Mouse (Mus musculus) MEL (cell line): Measurements from ENCODE around the gene Ginm1. TPM values are rescaled to one million over a fixed set of nuclear protein-coding genes. Genes with fewer than 3 reads are reported as not detected.

ENCODE experiments used
- DNase-seq: peaks from one replicate; pipeline ENCODE4 v3.0.0; 2011; ENCODE audit warnings: low read depth, low spot score
- H3K27ac ChIP-seq: 2 replicates; pipeline ENCODE4 v1.5.1; 2012; ENCODE audit warnings: low read depth, mild to moderate bottlenecking, control low read depth, low read length, moderate library complexity; ENCODE audit not compliant: control insufficient read depth
- H3K27me3 ChIP-seq, 2 experiments: fragments of 150-350 bp in 1 of 2; sonication (generic) in 1 of 2; 2 replicates each; pipeline ENCODE4 v1.6.1; 2012; ENCODE audit warnings: low read length in 2 of 2, mild to moderate bottlenecking in 2 of 2, improper control_type of control experiment in 1 of 2, moderate library complexity in 1 of 2; ENCODE audit not compliant: insufficient read depth in 2 of 2, control insufficient read depth in 1 of 2
- H3K36me3 ChIP-seq, 2 experiments: 2 replicates each; pipeline ENCODE4 v1.6.1; 2012 to 2014; ENCODE audit warnings: low read length in 2 of 2, improper control_type of control experiment in 1 of 2, inconsistent platforms in 1 of 2, mild to moderate bottlenecking in 1 of 2; ENCODE audit not compliant: insufficient read depth in 2 of 2, control insufficient read depth in 1 of 2
- H3K4me1 ChIP-seq, 2 experiments: fragments of 150-350 bp in 1 of 2; sonication (generic) in 1 of 2; 2 replicates each; pipeline ENCODE4 v1.6.1; 2012; ENCODE audit warnings: low read length in 2 of 2, improper control_type of control experiment in 1 of 2, mild to moderate bottlenecking in 1 of 2; ENCODE audit not compliant: insufficient read depth in 2 of 2, control insufficient read depth in 1 of 2
- H3K4me3 ChIP-seq, 2 experiments: fragments of 150-350 bp in 1 of 2; sonication (generic) in 1 of 2; 2 replicates each; pipeline ENCODE4 v1.5.1; 2012; ENCODE audit warnings: low read depth in 2 of 2, low read length in 2 of 2, mild to moderate bottlenecking in 2 of 2, moderate library complexity in 2 of 2, control low read depth in 1 of 2, improper control_type of control experiment in 1 of 2; ENCODE audit not compliant: control insufficient read depth in 1 of 2, insufficient read depth in 1 of 2
- H3K79me2 ChIP-seq: 2 replicates; pipeline ENCODE4 v1.6.1; 2012; ENCODE audit warnings: mild to moderate bottlenecking, low read length, moderate library complexity; ENCODE audit not compliant: control insufficient read depth, poor library complexity, insufficient read depth
- H3K9ac ChIP-seq: 2 replicates; pipeline ENCODE4 v1.6.1; 2012; ENCODE audit warnings: low read depth, mild to moderate bottlenecking, control low read depth, low read length, moderate library complexity; ENCODE audit not compliant: control insufficient read depth, poor library complexity, severe bottlenecking
- H3K9me3 ChIP-seq: fragments of 150-350 bp; sonication (generic); replicated peaks from 2 replicates; pipeline ENCODE4 v1.6.1; 2012; ENCODE audit warnings: mild to moderate bottlenecking, low read length, improper control_type of control experiment, moderate library complexity; ENCODE audit not compliant: insufficient read depth
- CHD2 ChIP-seq: IDR thresholded peaks from 2 replicates; pipeline ENCODE4 v1.6.1; 2011; ENCODE audit warnings: low read length, improper control_type of control experiment
- CTCF ChIP-seq, 3 experiments: IDR thresholded peaks in 2 of 3; conservative IDR thresholded peaks in 1 of 3; 2 replicates each; pipeline ENCODE4 v1.5.1; 2011 to 2012; ENCODE audit warnings: low read length in 3 of 3, low read depth in 2 of 3, mild to moderate bottlenecking in 2 of 3, improper control_type of control experiment in 1 of 3, inconsistent platforms in 1 of 3, mixed read lengths in 1 of 3, moderate library complexity in 1 of 3; ENCODE audit not compliant: control insufficient read depth in 1 of 3, insufficient read depth in 1 of 3, poor library complexity in 1 of 3, severe bottlenecking in 1 of 3
- ELF1 ChIP-seq: IDR thresholded peaks from 2 replicates; pipeline ENCODE4 v1.6.1; 2014; ENCODE audit warnings: low read depth, mild to moderate bottlenecking, inconsistent platforms, low read length, improper control_type of control experiment, moderate library complexity
- ETS1 ChIP-seq: IDR thresholded peaks from 2 replicates; pipeline ENCODE4 v1.6.1; 2012; ENCODE audit warnings: low read depth, mild to moderate bottlenecking, inconsistent platforms, low read length, improper control_type of control experiment, moderate library complexity
- GATA1 ChIP-seq: IDR thresholded peaks from 2 replicates; pipeline ENCODE4 v1.6.1; 2011; ENCODE audit warnings: low read depth, low read length, improper control_type of control experiment
- HCFC1 ChIP-seq: IDR thresholded peaks from 2 replicates; pipeline ENCODE4 v1.6.1; 2012; ENCODE audit warnings: low read depth, mild to moderate bottlenecking, inconsistent platforms, low read length, improper control_type of control experiment, moderate library complexity
- KAT2A ChIP-seq: conservative IDR thresholded peaks from 2 replicates; pipeline ENCODE4 v1.6.1; 2012; ENCODE audit warnings: low read depth, low read length, improper control_type of control experiment, inconsistent platforms
- MAX ChIP-seq: IDR thresholded peaks from 2 replicates; pipeline ENCODE4 v1.6.1; 2011; ENCODE audit warnings: low read length, improper control_type of control experiment
- MAZ ChIP-seq: IDR thresholded peaks from 2 replicates; pipeline ENCODE4 v1.6.1; 2012; ENCODE audit warnings: low read depth, mild to moderate bottlenecking, inconsistent platforms, low read length, improper control_type of control experiment
- MEF2A ChIP-seq: IDR thresholded peaks from 2 replicates; pipeline ENCODE4 v1.6.1; 2014; ENCODE audit warnings: low read depth, mild to moderate bottlenecking, inconsistent platforms, low read length, improper control_type of control experiment; ENCODE audit not compliant: poor library complexity, insufficient replicate concordance, severe bottlenecking; ENCODE audit errors: extremely low read depth
- MXI1 ChIP-seq: IDR thresholded peaks from 2 replicates; pipeline ENCODE4 v1.6.1; 2011; ENCODE audit warnings: mild to moderate bottlenecking, low read depth, low read length, improper control_type of control experiment
- MYB ChIP-seq: IDR thresholded peaks from 2 replicates; pipeline ENCODE4 v1.6.1; 2011; ENCODE audit warnings: mild to moderate bottlenecking, low read depth, low read length, improper control_type of control experiment
- MYC ChIP-seq: IDR thresholded peaks from 2 replicates; pipeline ENCODE4 v1.6.1; 2011; ENCODE audit warnings: low read depth, mild to moderate bottlenecking, low read length, improper control_type of control experiment, moderate library complexity
- NELFE ChIP-seq: IDR thresholded peaks from 2 replicates; pipeline ENCODE4 v1.6.1; 2011; ENCODE audit warnings: low read depth, low read length, improper control_type of control experiment
- NRF1 ChIP-seq: IDR thresholded peaks from 2 replicates; pipeline ENCODE4 v1.6.1; 2014; ENCODE audit warnings: low read depth, mild to moderate bottlenecking, inconsistent platforms, low read length, improper control_type of control experiment, moderate library complexity; ENCODE audit not compliant: poor library complexity, insufficient read depth, severe bottlenecking
- RAD21 ChIP-seq: IDR thresholded peaks from 2 replicates; pipeline ENCODE4 v1.6.1; 2011; ENCODE audit warnings: mild to moderate bottlenecking, low read depth, low read length, improper control_type of control experiment
- RCOR1 ChIP-seq: IDR thresholded peaks from 2 replicates; pipeline ENCODE4 v1.6.1; 2012; ENCODE audit warnings: low read depth, mild to moderate bottlenecking, inconsistent platforms, low read length, improper control_type of control experiment
- TBP ChIP-seq: IDR thresholded peaks from 2 replicates; pipeline ENCODE4 v1.8.0; 2011; ENCODE audit warnings: low read depth, low read length, improper control_type of control experiment
- TCF12 ChIP-seq: IDR thresholded peaks from 2 replicates; pipeline ENCODE4 v1.6.1; 2014; ENCODE audit warnings: low read depth, mild to moderate bottlenecking, inconsistent platforms, low read length, improper control_type of control experiment, moderate library complexity
- UBTF ChIP-seq: IDR thresholded peaks from 2 replicates; pipeline ENCODE4 v1.6.1; 2012; ENCODE audit warnings: low read depth, mild to moderate bottlenecking, inconsistent platforms, low read length, improper control_type of control experiment, moderate library complexity, borderline replicate concordance; ENCODE audit not compliant: insufficient read depth
- ZC3H11A ChIP-seq: IDR thresholded peaks from 2 replicates; pipeline ENCODE4 v1.6.1; 2012; ENCODE audit warnings: low read depth, mild to moderate bottlenecking, inconsistent platforms, low read length, improper control_type of control experiment
- ZKSCAN1 ChIP-seq: IDR thresholded peaks from 2 replicates; pipeline ENCODE4 v1.6.1; 2012; ENCODE audit warnings: low read depth, mild to moderate bottlenecking, inconsistent platforms, low read length, improper control_type of control experiment, moderate library complexity
- ZMIZ1 ChIP-seq: IDR thresholded peaks from 2 replicates; pipeline ENCODE4 v1.6.1; 2012; ENCODE audit warnings: low read depth, mild to moderate bottlenecking, inconsistent platforms, low read length, improper control_type of control experiment, moderate library complexity
- ZNF384 ChIP-seq: IDR thresholded peaks from 2 replicates; pipeline ENCODE4 v1.6.1; 2012; ENCODE audit warnings: low read depth, mild to moderate bottlenecking, inconsistent platforms, low read length, improper control_type of control experiment
- polyA plus RNA-seq, 2 experiments: library from polyadenylated mRNA; stranded (reverse) in 1 of 2; unstranded in 1 of 2; fragments of >175 nt in 1 of 2; fragments of >200 nt in 1 of 2; gene quantifications; 2 replicates each; pipeline versions ENCODE4 v1.2.1 to v1.2.4; 2012; ENCODE audit warnings: low replicate concordance in 2 of 2, low read depth in 1 of 2; ENCODE audit not compliant: insufficient read length in 2 of 2, insufficient read depth in 1 of 2, missing spikeins in 1 of 2
- total RNA-seq: library from RNA; depleted of rRNA; stranded (reverse); fragments of 300-350 nt; gene quantifications from 2 replicates; pipeline ENCODE4 v1.2.3, GENCODE M21; 2012

Ginm1 gene
- total and polyA plus RNA-seq, 3 experiments: 9.2 to 13.8 TPM; not detected in 1

DNA sequence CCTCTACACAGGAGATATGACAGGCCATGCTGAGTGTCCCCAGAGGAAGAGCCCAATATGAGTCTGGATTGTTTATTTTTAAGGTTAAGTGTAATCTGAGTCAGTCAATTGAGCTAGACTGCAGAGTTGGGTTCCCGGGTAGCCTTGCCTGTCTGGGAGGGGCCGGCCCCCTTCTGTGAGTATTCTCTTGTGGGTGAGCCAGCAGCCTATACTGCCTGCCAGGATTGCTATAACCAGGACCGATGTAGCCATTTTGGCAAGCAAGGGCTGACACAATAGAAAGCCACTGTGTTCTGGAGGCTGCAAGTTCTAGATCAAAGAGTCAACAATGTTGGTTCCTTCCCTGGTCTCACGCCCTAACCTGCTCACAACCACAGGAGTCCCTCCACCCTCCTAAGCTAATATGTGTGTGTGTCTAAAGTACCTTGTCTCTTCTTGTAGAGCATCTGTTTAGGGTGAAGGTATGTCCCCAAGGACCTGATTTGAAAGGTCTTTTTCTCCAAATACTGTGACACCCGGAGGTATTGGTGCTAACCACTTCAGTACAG, 46.3 kb upstream of the Ginm1 start:
- TF ChIP-seq ZKSCAN1 (no peak), ETS1 (no peak), ZNF384 (no peak), MEF2A (no peak), CTCF (IDR thresholded peaks at IDR 0.05 in 2 of 3, conservative IDR thresholded peaks at IDR 0.05 in 1 of 3; ENCODE audit: control insufficient read depth in 1 of 3, insufficient read depth in 1 of 3, low read depth in 2 of 3, low read length in 3 of 3, poor library complexity in 1 of 3, severe bottlenecking in 1 of 3) (no peak), TCF12 (no peak), MAZ (no peak), KAT2A (no peak), RAD21 (no peak), CHD2 (no peak), NELFE (no peak), TBP (no peak), ZC3H11A (no peak), MYC (no peak), RCOR1 (no peak), GATA1 (no peak), MAX (no peak), UBTF (no peak), MXI1 (no peak)
- TF ChIP-seq, all 39 proteins: peak for 0
- Histone ChIP-seq H3K36me3 (no peaks in the 10 kb centered on the region), H3K27me3 (no peaks in the 10 kb centered on the region), H3K27ac (no peak overlapping the region), H3K9me3 (no peaks in the 10 kb centered on the region), H3K4me1 (0 out of 4 replicates have a peak, but pooled peaks cover 0 to 3% of the 10 kb centered on the region in 2 experiments), H3K9ac (no peak overlapping the region), H3K4me3 (no peak overlapping the region), H3K79me2 (no peaks in the 10 kb centered on the region)
- no peak for DNase-seq

DNA sequence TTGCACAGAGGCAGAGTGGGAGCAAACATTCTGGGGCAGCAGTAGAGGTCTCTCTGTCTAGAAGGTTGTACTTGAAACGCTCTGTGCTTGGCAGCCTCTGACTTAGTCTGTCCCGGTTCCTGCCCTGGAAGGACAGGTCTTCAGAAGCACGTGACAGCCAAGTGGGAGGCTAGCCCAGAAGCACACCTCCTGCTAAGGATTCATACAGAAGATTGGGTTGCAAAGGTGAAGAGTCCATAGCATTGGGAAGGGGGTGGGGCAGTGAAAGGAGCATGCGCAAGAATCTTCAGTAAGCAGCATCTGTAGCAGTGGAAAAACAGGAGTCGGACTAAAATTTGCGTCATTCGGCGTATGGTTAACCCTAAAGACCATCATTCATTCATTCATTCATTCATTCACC, 45.4 kb upstream of the Ginm1 start:
- no peak for DNase-seq

More for the DNA sequence above, 45.4 kb upstream of the Ginm1 start:
- Histone ChIP-seq H3K9ac (no peak overlapping the region), H3K79me2 (no peaks in the 10 kb centered on the region), H3K4me3 (no peak overlapping the region), H3K36me3 (no peaks in the 10 kb centered on the region), H3K27ac (no peak overlapping the region), H3K9me3 (no peaks in the 10 kb centered on the region), H3K4me1 (0 out of 4 replicates have a peak, but pooled peaks cover 0 to 3% of the 10 kb centered on the region in 2 experiments), H3K27me3 (no peaks in the 10 kb centered on the region)
- TF ChIP-seq MYB (no peak), ZMIZ1 (no peak), HCFC1 (no peak), NRF1 (no peak), RAD21 (no peak), CTCF (IDR thresholded peaks at IDR 0.05 in 2 of 3, conservative IDR thresholded peaks at IDR 0.05 in 1 of 3; ENCODE audit: control insufficient read depth in 1 of 3, insufficient read depth in 1 of 3, low read depth in 2 of 3, low read length in 3 of 3, poor library complexity in 1 of 3, severe bottlenecking in 1 of 3) (no peak), ELF1 (no peak)
